Mouse (Mus musculus): ENCODE measurements around the gene Nnmt.
A peak's percentile ranks its signal among the peaks of the same experiment; 100 is the strongest.

Gene Nnmt

GRCm38 (mm10) chr9:48604939-48605598 lies at the start of gene Nnmt:
Gene Nnmt, minus strand, starts transcription at chr9:48605153.
- DNase-seq = peak; percentile 19

- no peak for DNase-seq
These were observed 49.8 kb upstream of the Nnmt start for GRCm38 (mm10) chr9:48654730-48655129.

- no peak for DNase-seq
These were observed 48.6 kb upstream of the Nnmt start for GRCm38 (mm10) chr9:48653399-48654070.

- DNase-seq = no peak
These were observed 47.1 kb upstream of the Nnmt start for GRCm38 (mm10) chr9:48652026-48652425.

- DNase-seq = no peak
These were observed 45.9 kb upstream of the Nnmt start for GRCm38 (mm10) chr9:48650846-48651245.

DNA sequence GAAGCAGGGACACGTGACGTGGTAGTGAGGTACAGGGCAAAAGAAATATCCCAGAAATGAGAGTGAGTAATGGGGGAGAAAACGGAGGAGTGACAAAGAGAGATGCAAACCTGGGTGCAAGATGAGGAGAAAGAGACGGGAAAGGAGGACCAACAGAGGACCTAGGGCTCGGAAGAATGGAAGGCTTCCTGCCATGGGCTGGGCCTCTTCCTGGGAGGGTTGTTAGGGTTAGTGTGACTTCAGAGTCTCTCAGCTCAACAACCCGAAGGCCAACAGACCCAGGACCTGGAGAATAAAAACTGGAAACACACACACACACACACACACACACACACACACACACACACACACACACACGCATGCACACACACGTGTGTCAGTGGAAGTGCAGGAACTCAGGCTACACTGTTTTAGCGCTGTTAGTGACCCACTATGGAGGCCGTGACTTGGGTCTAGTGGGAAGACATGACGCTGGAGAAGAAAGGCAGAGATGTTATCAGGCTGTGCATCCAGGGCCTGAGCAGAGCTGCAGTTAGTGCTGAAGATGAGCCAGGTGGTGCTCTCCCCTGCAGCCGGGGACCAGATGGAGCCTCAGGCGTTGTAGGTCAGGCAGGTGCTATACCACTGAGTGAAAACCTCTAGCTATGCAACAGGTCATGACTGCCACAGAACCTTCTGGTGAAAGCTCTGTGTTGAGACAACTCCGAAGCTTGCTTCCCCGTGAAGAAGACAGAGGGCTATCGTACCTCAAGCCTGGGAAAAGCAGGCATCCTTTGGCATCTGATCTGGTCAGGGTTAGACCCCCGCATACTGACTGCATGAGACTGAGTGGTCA lies 45.1 kb upstream of the Nnmt start:
- DNase-seq = no peak

DNA sequence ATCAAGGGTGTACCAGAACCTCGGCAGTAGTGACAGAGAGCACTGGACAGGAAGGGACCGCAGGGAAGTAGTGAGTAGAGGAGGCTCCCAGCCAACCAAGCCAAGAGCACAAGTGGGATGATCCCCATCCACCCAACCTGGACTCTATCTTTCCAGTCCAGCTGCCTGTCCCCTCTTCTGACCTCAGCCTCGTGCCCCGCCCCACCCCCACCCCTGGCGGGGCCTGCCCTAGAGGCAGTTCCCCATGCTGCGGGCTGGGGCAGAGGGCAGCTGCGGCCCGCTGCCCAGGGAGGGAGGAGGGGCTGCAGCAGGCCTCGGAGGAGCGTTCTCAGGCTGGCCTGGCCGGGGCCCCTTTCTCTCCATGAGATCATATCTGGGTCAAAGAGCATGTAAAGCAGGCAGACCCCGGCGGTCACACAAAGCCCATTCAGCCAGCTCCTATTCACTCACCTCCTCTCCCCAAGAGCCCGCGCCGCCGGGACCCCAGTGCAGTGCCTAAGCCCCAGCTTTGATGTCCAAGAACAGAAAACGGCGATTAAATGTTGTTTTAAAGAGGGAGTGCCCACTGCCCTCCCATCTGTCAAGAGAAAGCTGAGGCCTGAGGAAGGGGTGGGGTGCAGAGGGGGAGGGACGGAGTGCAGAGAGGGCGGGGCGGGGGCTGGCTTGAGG lies 44.3 kb upstream of the Nnmt start:
- DNase-seq = peak; percentile 75

GRCm38 (mm10) chr9:48648285-48649097 lies 43.5 kb upstream of the Nnmt start:
- peak; percentile 29 for DNase-seq

DNA sequence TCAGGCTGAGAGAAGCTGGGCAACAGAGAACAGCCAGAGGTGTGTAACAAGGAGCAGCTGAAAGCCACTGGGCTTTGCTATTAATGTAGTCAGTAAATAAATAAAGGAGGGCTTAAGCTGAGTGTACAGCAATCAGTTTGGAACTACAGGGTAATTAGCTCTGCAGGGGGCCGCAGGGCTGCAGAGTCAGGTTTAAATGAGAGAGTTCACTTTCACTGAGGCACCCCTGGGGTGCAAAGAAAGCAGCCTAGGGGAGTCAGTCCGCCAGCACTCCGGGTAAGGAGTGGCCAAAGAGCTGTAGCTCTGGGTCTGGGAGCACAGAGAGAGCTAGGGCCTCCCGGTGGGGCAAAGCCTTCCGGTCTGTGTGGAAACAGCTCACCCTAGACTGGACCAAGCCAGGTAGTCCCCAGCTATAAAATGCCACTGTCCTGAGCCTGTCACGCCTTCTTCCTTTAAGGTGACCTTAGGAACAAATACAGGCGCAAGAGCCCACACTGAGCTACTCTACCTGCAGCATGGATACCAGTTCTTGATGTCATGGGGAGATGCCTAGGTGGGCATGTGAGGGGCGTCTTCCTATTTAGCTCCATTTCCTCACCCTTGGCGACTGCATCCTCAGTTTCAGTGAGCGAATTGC lies 42.8 kb upstream of the Nnmt start:
- peak; percentile 48 for DNase-seq

- DNase-seq = peak; percentile 33
These were observed 42.1 kb upstream of the Nnmt start for GRCm38 (mm10) chr9:48646781-48647647.

DNA sequence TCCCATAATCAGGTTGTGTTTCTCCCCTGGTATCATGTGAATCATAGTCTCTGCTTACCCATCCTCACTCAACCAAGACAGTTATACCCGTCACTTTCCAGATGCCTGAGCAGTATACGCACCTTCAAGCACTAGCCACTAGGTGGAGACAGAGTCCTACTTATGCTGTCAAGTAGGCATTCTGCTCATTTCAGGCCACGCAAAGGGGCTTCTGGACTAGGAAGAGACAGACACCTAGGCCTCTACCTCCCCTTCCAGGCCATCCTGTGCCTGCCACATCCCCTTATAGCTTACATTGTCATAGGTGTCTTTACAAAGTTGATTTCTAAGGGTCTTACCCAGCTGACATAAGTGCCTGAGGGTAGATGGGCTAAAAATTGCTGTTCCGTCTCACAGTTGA lies 41.3 kb upstream of the Nnmt start:
- peak; percentile 82 for DNase-seq

GRCm38 (mm10) chr9:48645648-48646126 lies 40.7 kb upstream of the Nnmt start:
- no peak for DNase-seq

GRCm38 (mm10) chr9:48644926-48645647 lies 40.1 kb upstream of the Nnmt start:
- peak; percentile 62 for DNase-seq

GRCm38 (mm10) chr9:48644376-48644775 lies 39.4 kb upstream of the Nnmt start:
- DNase-seq = no peak

DNA sequence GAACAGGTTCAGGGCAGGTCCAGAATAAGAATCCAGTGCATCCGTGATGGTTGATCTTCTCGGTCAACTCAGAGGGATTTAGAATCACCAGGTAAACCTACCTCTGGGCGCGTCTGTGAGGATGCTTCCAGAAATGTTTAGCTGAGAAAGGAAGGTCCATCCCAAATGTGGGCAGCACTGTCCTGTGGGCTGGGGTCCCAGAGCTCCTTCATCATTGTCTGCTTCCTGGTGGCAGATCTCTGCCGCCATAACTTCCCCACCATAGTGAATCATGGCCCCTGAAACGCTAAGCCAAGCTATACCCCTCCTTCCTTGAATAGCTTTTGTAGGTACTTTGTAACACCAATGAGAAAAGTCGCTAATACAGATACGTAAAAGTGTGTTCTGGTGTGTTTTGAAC lies 36.7 kb upstream of the Nnmt start:
- no peak for DNase-seq

DNA sequence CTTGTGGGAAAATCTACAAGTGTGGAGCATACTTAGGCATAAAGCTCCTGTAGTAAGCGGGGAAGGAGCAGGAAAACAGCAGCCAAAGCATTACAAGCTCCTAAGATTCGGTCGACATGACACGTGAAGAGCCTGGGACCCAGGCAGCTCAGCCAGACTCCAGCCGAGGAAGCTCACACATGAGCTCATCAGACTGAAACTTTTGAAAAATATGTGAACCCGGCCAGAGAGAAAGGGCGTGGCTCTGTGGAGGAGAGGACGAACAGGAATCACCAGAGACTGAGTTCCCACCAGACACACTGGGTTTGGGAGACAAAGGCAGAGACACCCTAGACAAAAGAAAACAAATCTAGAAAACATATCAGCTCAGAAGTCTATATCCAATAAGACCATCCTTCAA lies 35.9 kb upstream of the Nnmt start:
- no peak for DNase-seq

DNA sequence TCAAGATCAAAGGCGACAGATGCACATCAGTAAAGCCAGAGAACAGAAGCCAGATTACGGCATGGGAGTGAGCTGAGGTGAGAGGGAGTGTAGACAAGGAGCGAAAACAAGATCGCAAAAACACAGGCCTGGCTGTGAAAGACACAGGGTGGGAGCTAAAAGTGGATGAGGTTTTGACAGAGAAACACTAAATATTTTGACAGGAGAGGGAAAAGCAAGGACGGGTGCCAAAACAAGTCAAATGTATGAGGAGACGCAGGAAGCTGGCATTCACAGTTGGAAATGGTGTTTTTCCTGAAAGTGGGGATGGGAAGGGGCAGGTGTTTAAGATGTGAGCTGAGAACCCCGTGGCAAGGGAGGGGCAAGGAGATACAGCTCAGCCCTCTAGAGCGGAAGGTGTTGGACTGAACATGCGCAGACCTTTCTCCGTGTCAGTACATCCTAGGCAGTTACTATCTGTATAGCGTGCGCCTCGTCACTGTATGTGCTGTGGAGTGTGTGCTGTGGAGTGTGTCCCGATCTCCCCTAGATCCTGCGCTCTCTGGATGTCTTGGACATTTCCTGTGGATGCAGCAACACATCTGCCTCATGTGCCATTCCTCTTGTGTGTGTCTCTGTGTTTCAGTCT lies 33.3 kb upstream of the Nnmt start:
- no peak for DNase-seq

GRCm38 (mm10) chr9:48637161-48637560 lies 32.2 kb upstream of the Nnmt start:
- DNase-seq = no peak

- DNase-seq = no peak
These were observed 30.8 kb upstream of the Nnmt start for GRCm38 (mm10) chr9:48635576-48636350.

All from kidney, postnatal 14 days (tissue).